Mouse (Mus musculus): ENCODE data around the gene Limch1. TPM values are rescaled to one million over a fixed set of nuclear protein-coding genes. Genes with fewer than 3 reads are reported as not detected.
A peak's percentile ranks its signal among the peaks of the same experiment; 100 is the strongest.

The Limch1 gene
- polyA plus RNA-seq, 1 experiment = 5.0 TPM

DNA sequence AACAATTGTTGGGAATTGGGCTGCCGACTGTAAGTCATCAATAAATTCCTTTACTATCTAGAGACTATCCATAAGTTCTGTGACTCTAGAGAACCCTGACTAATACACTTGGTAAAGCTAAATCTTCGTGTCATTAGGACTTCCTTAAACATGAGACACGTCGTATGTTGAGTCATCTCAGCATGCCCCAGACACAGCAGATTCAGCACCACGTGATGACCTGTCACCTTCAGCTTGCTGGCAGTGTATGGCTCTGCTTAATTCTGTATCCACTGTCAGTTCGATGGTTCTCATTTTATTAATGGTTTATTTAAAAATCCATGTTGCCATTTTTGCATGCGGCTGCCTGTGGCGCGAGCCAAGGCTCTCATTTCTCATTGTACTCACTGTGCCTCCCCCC is 298.3 kb downstream of the Limch1 start:
- Histone ChIP-seq H3K27ac (ENCODE audit: control insufficient read depth, insufficient read depth, low read length) (no peak overlapping the region), H3K27me3 (ENCODE audit: control insufficient read depth, insufficient read depth, low read length) (no peaks in the 10 kb centered on the region), H3K36me3 (ENCODE audit: control insufficient read depth, insufficient read depth, low read length) (no peaks in the 10 kb centered on the region), H3K4me3 (ENCODE audit: control insufficient read depth, insufficient read depth, low read length) (no peak overlapping the region), H3K4me1 (replicated peaks; ENCODE audit: control insufficient read depth, insufficient read depth, low read length) (no peaks in the 10 kb centered on the region)
- TF ChIP-seq CTCF (IDR thresholded peaks at IDR 0.05; ENCODE audit: borderline replicate concordance, control insufficient read depth, extremely low read depth, insufficient read depth, low read length, poor library complexity) (no peak), POLR2A (IDR thresholded peaks at IDR 0.05; ENCODE audit: control insufficient read depth, extremely low read depth, insufficient read depth, low read length, poor library complexity) (no peak)
- no peak for DNase-seq
- WGBS = 57% methylated on average over 9 of the region's 9 CpGs

DNA sequence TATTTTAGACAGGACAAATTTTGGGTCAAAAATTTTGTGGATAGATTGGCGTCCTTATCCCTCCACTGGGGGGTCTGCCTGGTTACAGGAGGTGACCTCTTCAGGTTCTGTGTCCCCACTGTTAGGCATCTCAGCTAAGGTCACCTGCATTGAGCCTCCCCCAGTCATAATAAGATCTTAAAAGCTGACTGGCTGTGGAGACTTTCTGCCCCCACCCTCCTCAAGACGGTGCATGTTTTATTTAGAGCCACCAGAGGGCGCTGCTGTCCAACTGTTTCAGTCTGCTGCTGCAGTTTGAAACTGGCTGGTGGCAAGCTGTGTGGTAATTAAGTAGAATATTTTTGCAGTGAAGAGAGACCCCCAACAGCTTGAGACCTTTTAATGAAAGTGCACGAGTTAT is 302.4 kb downstream of the Limch1 start:
- WGBS = 21% methylated on average over 4 of the region's 4 CpGs
- Histone ChIP-seq H3K36me3 (ENCODE audit: control insufficient read depth, insufficient read depth, low read length) (no peaks in the 10 kb centered on the region), H3K4me3 (ENCODE audit: control insufficient read depth, insufficient read depth, low read length) (no peak overlapping the region), H3K4me1 (replicated peaks; ENCODE audit: control insufficient read depth, insufficient read depth, low read length) (no peaks in the 10 kb centered on the region), H3K27me3 (ENCODE audit: control insufficient read depth, insufficient read depth, low read length) (no peaks in the 10 kb centered on the region), H3K27ac (ENCODE audit: control insufficient read depth, insufficient read depth, low read length) (no peak overlapping the region)
- DNase-seq = peak; percentile 6
- TF ChIP-seq POLR2A (IDR thresholded peaks at IDR 0.05; ENCODE audit: control insufficient read depth, extremely low read depth, insufficient read depth, low read length, poor library complexity) (no peak), CTCF (IDR thresholded peaks at IDR 0.05; ENCODE audit: borderline replicate concordance, control insufficient read depth, extremely low read depth, insufficient read depth, low read length, poor library complexity) (peak; percentile 49; the same call in 1 of the 2 replicates)

DNA sequence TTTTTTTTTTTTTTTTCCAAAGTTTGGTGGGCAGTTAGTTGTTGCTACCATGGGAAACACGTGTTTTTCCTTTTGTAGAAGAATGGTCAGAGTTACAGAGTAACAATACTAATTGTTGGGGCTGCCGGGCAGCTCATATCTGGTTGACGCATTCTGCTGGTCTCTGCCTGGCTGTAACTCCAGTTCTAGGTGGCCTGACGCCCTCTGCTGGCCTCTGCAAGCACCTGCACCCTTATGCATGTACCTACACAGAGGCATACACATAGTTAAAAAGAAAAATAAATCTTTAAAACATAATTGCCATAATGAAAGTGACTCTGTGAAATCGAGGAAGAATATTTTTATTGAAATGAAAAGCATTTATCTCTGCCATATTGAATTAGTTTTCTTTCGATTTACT is 312.2 kb downstream of the Limch1 start:
- Histone ChIP-seq H3K4me1 (replicated peaks; ENCODE audit: control insufficient read depth, insufficient read depth, low read length) (no peaks in the 10 kb centered on the region), H3K27me3 (ENCODE audit: control insufficient read depth, insufficient read depth, low read length) (no peaks in the 10 kb centered on the region), H3K36me3 (ENCODE audit: control insufficient read depth, insufficient read depth, low read length) (no peaks in the 10 kb centered on the region), H3K4me3 (ENCODE audit: control insufficient read depth, insufficient read depth, low read length) (no peak overlapping the region), H3K27ac (ENCODE audit: control insufficient read depth, insufficient read depth, low read length) (no peak overlapping the region)
- no peak for DNase-seq
- TF ChIP-seq POLR2A (IDR thresholded peaks at IDR 0.05; ENCODE audit: control insufficient read depth, extremely low read depth, insufficient read depth, low read length, poor library complexity) (no peak), CTCF (IDR thresholded peaks at IDR 0.05; ENCODE audit: borderline replicate concordance, control insufficient read depth, extremely low read depth, insufficient read depth, low read length, poor library complexity) (no peak)
- WGBS = 87% methylated on average over 6 of the region's 6 CpGs

- Histone ChIP-seq H3K27ac (ENCODE audit: control insufficient read depth, insufficient read depth, low read length) (no peak overlapping the region), H3K36me3 (ENCODE audit: control insufficient read depth, insufficient read depth, low read length) (no peaks in the 10 kb centered on the region), H3K4me3 (ENCODE audit: control insufficient read depth, insufficient read depth, low read length) (no peak overlapping the region), H3K4me1 (replicated peaks; ENCODE audit: control insufficient read depth, insufficient read depth, low read length) (no peaks in the 10 kb centered on the region), H3K27me3 (ENCODE audit: control insufficient read depth, insufficient read depth, low read length) (no peaks in the 10 kb centered on the region)
- no peak for DNase-seq
- TF ChIP-seq POLR2A (IDR thresholded peaks at IDR 0.05; ENCODE audit: control insufficient read depth, extremely low read depth, insufficient read depth, low read length, poor library complexity) (no peak), CTCF (IDR thresholded peaks at IDR 0.05; ENCODE audit: borderline replicate concordance, control insufficient read depth, extremely low read depth, insufficient read depth, low read length, poor library complexity) (no peak)
- 19% methylated on average over 4 of the region's 4 CpGs for WGBS
These were observed 314.9 kb downstream of the Limch1 start for GRCm38 (mm10) chr5:67060519-67060918.

DNA sequence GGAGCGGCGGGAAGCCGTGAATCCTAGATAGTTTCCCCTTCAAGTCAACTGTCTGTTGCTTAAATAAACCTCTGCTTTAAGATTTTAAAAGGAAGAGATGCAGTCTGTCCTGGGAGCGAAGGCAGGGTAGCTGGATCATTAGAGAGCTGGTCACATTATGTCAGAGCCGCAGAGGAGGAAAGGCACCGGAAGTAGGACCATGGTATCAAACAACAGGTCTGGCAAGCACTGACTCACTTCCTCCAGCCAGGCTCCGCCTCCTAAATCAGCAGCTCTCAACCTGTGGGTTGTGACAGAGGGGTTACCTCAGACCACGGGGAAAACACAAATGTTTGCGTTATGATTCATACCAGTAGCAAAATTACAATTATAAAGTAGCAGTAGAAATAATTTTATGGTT is 318.0 kb downstream of the Limch1 start:
- no peak for DNase-seq
- H3K4me1 ChIP-seq (replicated peaks; ENCODE audit: control insufficient read depth, insufficient read depth, low read length) = no peaks in the 10 kb centered on the region
- TF ChIP-seq POLR2A (IDR thresholded peaks at IDR 0.05; ENCODE audit: control insufficient read depth, extremely low read depth, insufficient read depth, low read length, poor library complexity) (no peak), CTCF (IDR thresholded peaks at IDR 0.05; ENCODE audit: borderline replicate concordance, control insufficient read depth, extremely low read depth, insufficient read depth, low read length, poor library complexity) (no peak)
- no peaks in the 10 kb centered on the region for H3K36me3 ChIP-seq (ENCODE audit: control insufficient read depth, insufficient read depth, low read length)
- no peak overlapping the region for H3K27ac ChIP-seq (ENCODE audit: control insufficient read depth, insufficient read depth, low read length)
- no peak overlapping the region for H3K4me3 ChIP-seq (ENCODE audit: control insufficient read depth, insufficient read depth, low read length)
- H3K27me3 ChIP-seq (ENCODE audit: control insufficient read depth, insufficient read depth, low read length) = no peaks in the 10 kb centered on the region
- 60% methylated on average over 9 of the region's 9 CpGs for WGBS

- no peak for TF ChIP-seq POLR2A (IDR thresholded peaks at IDR 0.05; ENCODE audit: control insufficient read depth, extremely low read depth, insufficient read depth, low read length, poor library complexity)
- TF ChIP-seq CTCF (IDR thresholded peaks at IDR 0.05; ENCODE audit: borderline replicate concordance, control insufficient read depth, extremely low read depth, insufficient read depth, low read length, poor library complexity) = no peak
- Histone ChIP-seq H3K27me3 (ENCODE audit: control insufficient read depth, insufficient read depth, low read length) (no peaks in the 10 kb centered on the region), H3K27ac (ENCODE audit: control insufficient read depth, insufficient read depth, low read length) (no peak overlapping the region), H3K4me3 (ENCODE audit: control insufficient read depth, insufficient read depth, low read length) (no peak overlapping the region), H3K36me3 (ENCODE audit: control insufficient read depth, insufficient read depth, low read length) (no peaks in the 10 kb centered on the region), H3K4me1 (replicated peaks; ENCODE audit: control insufficient read depth, insufficient read depth, low read length) (no peaks in the 10 kb centered on the region)
- DNase-seq = no peak
- 61% methylated on average over 6 of the region's 6 CpGs for WGBS
These were observed 337.5 kb downstream of the Limch1 start for GRCm38 (mm10) chr5:67083117-67083516.

- no peak overlapping the region for H3K27ac ChIP-seq (ENCODE audit: control insufficient read depth, insufficient read depth, low read length)
- TF ChIP-seq POLR2A (IDR thresholded peaks at IDR 0.05; ENCODE audit: control insufficient read depth, extremely low read depth, insufficient read depth, low read length, poor library complexity) (no peak), CTCF (IDR thresholded peaks at IDR 0.05; ENCODE audit: borderline replicate concordance, control insufficient read depth, extremely low read depth, insufficient read depth, low read length, poor library complexity) (no peak)
- no peak for DNase-seq
- 30% methylated on average over 5 of the region's 5 CpGs for WGBS
- peaks cover 3% of the 10 kb centered on the region for H3K27me3 ChIP-seq (ENCODE audit: control insufficient read depth, insufficient read depth, low read length)
- no peaks in the 10 kb centered on the region for H3K36me3 ChIP-seq (ENCODE audit: control insufficient read depth, insufficient read depth, low read length)
- H3K4me3 ChIP-seq (ENCODE audit: control insufficient read depth, insufficient read depth, low read length) = no peak overlapping the region
- no peaks in the 10 kb centered on the region for H3K4me1 ChIP-seq (replicated peaks; ENCODE audit: control insufficient read depth, insufficient read depth, low read length)
These were observed 345.2 kb downstream of the Limch1 start for GRCm38 (mm10) chr5:67090856-67091255.

Measured in thymus, adult 2 months (tissue).